Mouse (Mus musculus) left cerebral cortex, adult 8-10 months (tissue): ENCODE data around the gene Olfr113. TPM values are rescaled to one million over a fixed set of nuclear protein-coding genes. Genes with fewer than 3 reads are reported as not detected.
"Not testable (repeated sequence)": the region's sequence is repeated elsewhere in the genome, so short reads cannot be mapped to it uniquely, and the experiment has no call there.

Experiments
- DNase-seq, 2 experiments: peaks; one replicate each; pipeline ENCODE4 v3.0.0; 2022; ENCODE audit warnings: low spot score in 2 of 2
- total RNA-seq, 4 experiments: library from RNA; stranded (reverse); gene quantifications; 2 replicates each; pipeline ENCODE4 v1.2.4; 2022

Gene Olfr113
- total RNA-seq = not detected

DNA sequence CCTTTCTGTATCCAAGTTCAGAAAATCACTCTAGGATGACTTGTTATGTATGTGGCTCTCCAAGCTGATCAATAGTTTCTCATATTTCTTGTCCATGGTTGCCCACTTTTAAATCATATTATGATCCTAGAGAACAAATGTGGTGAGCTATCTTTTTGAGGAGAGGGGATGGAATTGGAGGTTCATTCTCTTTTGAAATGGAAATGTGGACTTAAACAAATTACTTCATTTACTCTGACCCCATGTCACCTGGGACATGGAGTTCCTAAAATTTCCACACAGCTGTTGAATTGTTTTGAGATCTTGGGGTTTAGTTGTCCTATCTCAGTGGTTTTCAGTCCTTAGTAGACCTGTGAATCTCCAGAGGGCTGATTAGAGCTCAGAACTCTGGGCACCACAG, at the start of gene Olfr113:
Gene Olfr113 (minus strand): TSS at position 101 of the 400 bp plus-strand sequence.
- DNase-seq = no peak

- DNase-seq = no peak
Observed at GRCm38 (mm10) chr17:37627009-37627408, 49.5 kb upstream of the Olfr113 start, which contains the start of the genes Olfr115 and Olfr116. Olfr115 (minus strand) TSS chr17:37627109. Olfr116 (minus strand) TSS chr17:37627199.

DNA sequence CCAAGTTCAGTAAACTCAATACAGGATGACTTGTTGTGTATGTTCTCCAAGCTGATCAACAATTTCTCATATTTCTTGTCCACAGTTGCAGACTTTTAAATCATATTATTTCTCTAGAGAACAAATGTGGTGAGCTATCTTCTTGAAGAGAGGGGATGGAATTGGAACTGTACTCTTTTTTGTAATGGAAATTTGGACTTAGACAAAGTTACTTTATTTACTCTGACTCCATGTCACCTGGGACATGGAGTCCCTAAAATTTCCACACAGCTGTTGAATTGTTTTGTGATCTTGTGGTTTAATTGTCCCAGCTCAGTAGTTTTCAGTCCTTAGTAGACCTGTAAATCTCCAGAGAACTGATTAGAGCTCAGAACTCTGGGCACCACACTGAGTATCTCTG, 15.2 kb upstream of the Olfr113 start, which contains the start of gene Olfr114:
Gene Olfr114 (minus strand): TSS at position 101 of the 400 bp plus-strand sequence.
- no peak for DNase-seq

GRCm38 (mm10) chr17:37569351-37569750, 8.1 kb downstream of the Olfr113 start, which contains the start of gene Olfr112:
Olfr112 (minus strand) TSS chr17:37569451.
- no peak for DNase-seq

DNA sequence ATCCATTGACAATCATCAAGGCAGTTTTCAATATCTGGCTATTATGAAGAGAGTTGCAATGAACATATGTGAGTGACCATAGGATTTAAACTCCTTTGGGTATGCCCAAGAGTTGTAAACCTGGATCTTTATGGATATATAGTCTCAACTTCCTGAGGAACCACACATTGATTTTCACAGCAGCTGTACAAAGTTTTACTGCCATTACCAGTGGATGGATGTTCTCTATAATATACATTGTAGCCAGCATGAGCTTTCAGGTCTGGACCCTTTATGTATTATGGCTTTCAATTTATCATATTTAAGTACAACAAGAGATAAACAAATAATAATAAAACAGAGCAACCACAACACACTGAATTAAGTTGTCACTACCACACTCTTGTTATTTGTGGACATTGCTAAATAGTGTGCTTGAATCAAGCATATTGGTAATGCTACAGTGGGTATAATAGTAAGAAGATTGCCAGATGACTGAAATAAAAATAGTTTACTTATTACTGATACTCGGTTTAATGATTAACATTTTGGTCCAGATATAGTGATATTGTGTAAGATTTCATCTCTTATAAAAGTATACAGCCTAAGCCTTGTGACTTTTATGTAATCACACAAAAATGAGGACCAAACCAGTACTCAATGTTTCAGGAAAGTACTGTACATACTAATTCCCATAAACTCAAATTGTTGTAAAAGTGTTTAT, 18.4 kb downstream of the Olfr113 start:
- DNase-seq = no peak

GRCm38 (mm10) chr17:37543800-37544435, 33.5 kb downstream of the Olfr113 start:
- no peak for DNase-seq

GRCm38 (mm10) chr17:37541454-37542119, 35.9 kb downstream of the Olfr113 start:
- no peak for DNase-seq

DNA sequence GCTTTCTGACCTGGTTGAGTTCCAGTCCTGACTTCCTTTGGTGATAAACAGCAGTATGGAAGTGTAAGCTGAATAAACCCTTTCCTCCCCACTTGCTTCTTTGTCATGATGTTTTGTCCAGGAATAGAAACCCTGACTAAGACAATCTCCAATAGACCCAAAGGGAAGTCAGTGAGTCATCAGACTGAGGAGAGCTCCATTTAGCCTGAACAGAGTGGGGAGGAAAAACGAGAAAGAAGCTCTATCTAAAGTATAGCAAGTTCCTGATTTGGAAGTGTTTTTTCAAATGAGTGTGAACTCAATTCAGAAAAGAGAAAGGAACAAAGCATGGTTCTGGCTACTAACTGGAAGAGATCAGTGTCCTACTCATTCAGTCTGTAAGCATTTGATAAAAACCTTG, 39.0 kb downstream of the Olfr113 start:
- DNase-seq = peak in 1 of 2 experiments; percentile 6

DNA sequence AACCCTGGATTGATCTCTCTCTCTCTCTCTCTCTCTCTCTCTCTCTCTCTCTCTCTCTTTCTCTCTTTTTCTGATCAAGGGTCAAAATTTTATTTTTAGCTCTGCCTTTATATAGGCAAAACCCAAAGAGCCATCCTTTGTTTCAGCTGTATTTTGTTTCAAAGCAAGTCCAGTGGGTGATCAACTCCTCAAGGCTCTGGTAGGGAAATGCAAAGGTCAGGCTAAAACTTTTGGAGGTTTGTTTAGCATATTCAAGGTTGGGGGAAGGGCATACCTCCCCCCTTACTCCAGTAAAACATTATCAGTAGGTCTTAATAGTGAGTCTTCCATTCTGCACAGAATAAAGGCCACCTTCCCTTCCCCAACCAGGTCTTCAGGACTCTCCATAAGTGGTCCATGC, 42.3 kb downstream of the Olfr113 start:
- no peak for DNase-seq

- DNase-seq = not testable (repeated sequence)
Observed at GRCm38 (mm10) chr17:37525427-37525826, 52.0 kb downstream of the Olfr113 start.

- DNase-seq = not testable (repeated sequence)
Observed at GRCm38 (mm10) chr17:37524612-37525011, 52.9 kb downstream of the Olfr113 start.

Other genes starting within 250 kb of the Olfr113 start
- not detected for gene Olfr103, start 238.0 kb downstream of the Olfr113 start, total RNA-seq
- gene Olfr104-ps, start 218.1 kb downstream of the Olfr113 start, total RNA-seq = not detected
- not detected for gene Olfr105-ps, start 198.6 kb downstream of the Olfr113 start, total RNA-seq
- gene Olfr106-ps, start 187.3 kb downstream of the Olfr113 start, total RNA-seq = not detected
- not detected for gene Olfr107, start 178.4 kb downstream of the Olfr113 start, total RNA-seq
- gene Olfr108, start 132.2 kb downstream of the Olfr113 start, total RNA-seq = not detected
- not detected for gene Olfr109, start 118.7 kb downstream of the Olfr113 start, total RNA-seq
- not detected for gene H2-M2, start 94.1 kb downstream of the Olfr113 start, total RNA-seq
- 1 to 10 TPM in 1 of 4 experiments, under 1 TPM in 1, not detected in 2; 0.87 to 1.6 TPM for gene Olfr110, start 85.2 kb downstream of the Olfr113 start, total RNA-seq
- gene Olfr111, start 69.6 kb downstream of the Olfr113 start, total RNA-seq = 1 to 10 TPM in 2 of 4 experiments, under 1 TPM in 2; 0.36 to 3.8 (median 1.7) TPM
- gene Olfr112, start 8.2 kb downstream of the Olfr113 start, total RNA-seq = not detected
- gene Olfr114, start 15.1 kb upstream of the Olfr113 start, total RNA-seq = not detected
- gene Olfr115, start 49.4 kb upstream of the Olfr113 start, total RNA-seq = not detected
- not detected for gene Olfr116, start 49.5 kb upstream of the Olfr113 start, total RNA-seq
- not detected for gene Olfr117, start 86.1 kb upstream of the Olfr113 start, total RNA-seq
- gene Olfr118, start 89.3 kb upstream of the Olfr113 start, total RNA-seq = not detected
- gene Olfr119, start 118.9 kb upstream of the Olfr113 start, total RNA-seq = not detected
- gene Olfr120, start 144.1 kb upstream of the Olfr113 start, total RNA-seq = not detected
- gene Olfr121, start 171.2 kb upstream of the Olfr113 start, total RNA-seq = not detected
- gene Olfr122, start 190.9 kb upstream of the Olfr113 start, total RNA-seq = not detected
- gene Olfr123, start 215.9 kb upstream of the Olfr113 start, total RNA-seq = not detected
- not detected for gene Olfr124, start 222.2 kb upstream of the Olfr113 start, total RNA-seq